Mouse (Mus musculus) neural tube, embryonic 13.5 days (tissue): ENCODE data around the gene Htra2. TPM values are rescaled to one million over a fixed set of nuclear protein-coding genes. Genes with fewer than 3 reads are reported as not detected.

Experiments used
- ATAC-seq: fragments of 200-750 bp; cut with Nextera tagmentation; 2 replicates; pipeline ENCODE4 v1.8.0; 2017; ENCODE audit warnings: low read depth, mild to moderate bottlenecking, moderate TSS enrichment, moderate library complexity
- H3K27ac ChIP-seq: fragments of 300-500 bp; sonication (generic); replicated peaks from 2 replicates; pipeline ENCODE4 v1.5.1; 2015; ENCODE audit warnings: moderate library complexity, mild to moderate bottlenecking, inconsistent platforms
- H3K27me3 ChIP-seq: fragments of 300-500 bp; sonication (generic); 2 replicates; pipeline ENCODE4 v1.6.1; 2015; ENCODE audit warnings: mild to moderate bottlenecking, inconsistent platforms
- H3K36me3 ChIP-seq: fragments of 300-500 bp; sonication (generic); 2 replicates; pipeline ENCODE4 v1.6.1; 2015; ENCODE audit warnings: mild to moderate bottlenecking, inconsistent platforms
- H3K4me1 ChIP-seq: fragments of 300-500 bp; sonication (generic); replicated peaks from 2 replicates; pipeline ENCODE4 v1.6.1; 2015; ENCODE audit warnings: inconsistent platforms
- H3K4me2 ChIP-seq: fragments of 300-500 bp; sonication (generic); 2 replicates; pipeline ENCODE4 v1.6.1; 2015; ENCODE audit warnings: inconsistent platforms, mild to moderate bottlenecking, moderate library complexity
- H3K4me3 ChIP-seq: fragments of 300-500 bp; sonication (generic); 2 replicates; pipeline ENCODE4 v1.5.1; 2015; ENCODE audit warnings: mild to moderate bottlenecking, inconsistent platforms
- H3K9ac ChIP-seq: fragments of 300-500 bp; sonication (generic); 2 replicates; pipeline ENCODE4 v1.6.1; 2015; ENCODE audit warnings: moderate library complexity, mild to moderate bottlenecking, inconsistent platforms
- H3K9me3 ChIP-seq: fragments of 300-500 bp; sonication (generic); 2 replicates; pipeline ENCODE4 v1.6.1; 2016; ENCODE audit warnings: inconsistent platforms
- WGBS: fragments of 180-500 bp; shearing (Covaris S2); methylation state at CpG from one replicate; pipeline ENCODE4 v1.1.7; 2015; 5-methylcytosine and 5-hydroxymethylcytosine counted together
- polyA plus RNA-seq: library from polyadenylated mRNA; unstranded; fragments of >200 nt; fragmentation: Nextera tagmentation; extraction: Ambion mirVana; gene quantifications from 2 replicates; pipeline ENCODE4 v1.2.1, GENCODE M21; 2015

Gene Htra2
- polyA plus RNA-seq, 1 experiment from 2014 or later = 70.1 TPM

DNA sequence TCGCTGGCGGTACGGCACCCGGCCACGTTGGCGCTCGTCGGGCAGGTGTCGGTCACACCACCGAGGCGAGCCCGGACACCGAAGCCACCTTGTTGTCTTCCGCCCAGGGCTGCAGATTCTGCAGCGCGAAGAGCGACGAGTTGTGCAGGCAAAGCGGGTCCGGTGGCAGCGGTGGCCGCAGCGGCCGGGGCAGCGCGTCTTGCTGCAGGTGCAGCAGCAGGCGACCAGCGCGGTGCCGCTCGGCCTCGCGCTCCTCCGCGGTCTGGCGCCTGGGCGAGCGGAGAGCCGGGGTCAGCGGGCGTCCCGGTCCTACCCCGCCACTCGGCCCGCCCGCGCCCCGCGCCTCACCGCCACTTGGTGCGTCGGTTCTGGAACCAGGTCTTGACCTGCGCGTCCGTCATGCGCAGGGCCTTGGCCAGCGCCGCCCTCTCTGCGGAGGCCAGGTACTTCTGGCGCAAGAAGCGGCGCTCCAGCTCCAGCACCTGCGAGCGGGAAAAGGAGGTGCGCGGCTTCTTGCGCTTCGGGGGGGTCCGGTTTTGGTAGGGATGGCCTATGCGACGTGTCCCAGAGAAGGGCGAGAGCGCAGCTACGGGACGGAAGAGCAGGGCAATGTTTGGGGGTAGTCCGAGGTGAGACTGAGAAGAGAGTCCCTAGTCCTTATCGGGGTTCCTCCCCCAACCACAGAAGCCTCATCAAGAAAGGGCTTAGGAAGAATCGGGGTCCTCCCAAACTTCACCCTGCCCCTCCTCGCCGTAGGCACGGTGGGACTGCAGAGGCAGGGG is 13.8 kb upstream of the Htra2 start:
- peaks cover 26% of the 10 kb centered on the region for H3K4me1 ChIP-seq
- H3K4me2 ChIP-seq = peak overlapping the region; percentile 43
- no peak for ATAC-seq
- peak overlapping the region; percentile 38; the same call in 1 of the 2 replicates for H3K9ac ChIP-seq
- H3K27ac ChIP-seq = no peak overlapping the region
- peaks cover 99% of the 10 kb centered on the region for H3K27me3 ChIP-seq
- peak overlapping the region; percentile 31 for H3K4me3 ChIP-seq
- no peaks in the 10 kb centered on the region for H3K36me3 ChIP-seq
- H3K9me3 ChIP-seq = no peaks in the 10 kb centered on the region
- WGBS = under 1% methylated on average over 81 of the region's 81 CpGs

DNA sequence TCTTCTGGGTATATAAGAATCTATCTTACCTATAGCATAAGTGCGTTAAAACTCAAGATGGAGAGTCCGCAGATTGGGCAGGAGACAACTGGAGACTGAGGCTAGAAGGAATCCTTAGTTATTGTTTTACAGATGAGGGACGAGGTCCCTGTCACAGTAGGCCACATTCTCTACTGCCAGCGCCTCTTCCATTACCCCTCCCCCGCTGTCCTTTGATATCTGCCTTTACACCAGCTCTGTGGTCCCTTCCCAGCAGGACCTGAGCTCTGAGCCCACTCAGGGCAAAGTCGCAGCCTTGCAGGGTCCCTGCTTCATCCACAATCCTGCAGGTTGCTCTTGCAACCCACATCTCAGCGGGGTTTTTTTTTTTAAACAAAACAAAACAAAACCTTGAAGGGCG is 13.1 kb upstream of the Htra2 start:
- WGBS = 5% methylated on average over 8 of the region's 8 CpGs
- no peak for ATAC-seq
- H3K9me3 ChIP-seq = no peaks in the 10 kb centered on the region
- H3K27me3 ChIP-seq = peaks cover 100% of the 10 kb centered on the region
- no peaks in the 10 kb centered on the region for H3K36me3 ChIP-seq
- no peak overlapping the region for H3K27ac ChIP-seq
- H3K4me2 ChIP-seq = peak overlapping the region; percentile 43
- H3K9ac ChIP-seq = peak overlapping the region; percentile 38; the same call in 1 of the 2 replicates
- H3K4me1 ChIP-seq = peaks cover 26% of the 10 kb centered on the region
- peak overlapping the region; percentile 31 for H3K4me3 ChIP-seq

- peaks cover 23% of the 10 kb centered on the region for H3K4me1 ChIP-seq
- ATAC-seq = no peak
- H3K4me2 ChIP-seq = no peak overlapping the region
- no peaks in the 10 kb centered on the region for H3K36me3 ChIP-seq
- H3K27ac ChIP-seq = no peak overlapping the region
- no peaks in the 10 kb centered on the region for H3K9me3 ChIP-seq
- peaks cover 100% of the 10 kb centered on the region for H3K27me3 ChIP-seq
- no peak overlapping the region for H3K4me3 ChIP-seq
- no peak overlapping the region for H3K9ac ChIP-seq
- 35% methylated on average over 6 of the region's 6 CpGs for WGBS
Measured at GRCm38 (mm10) chr6:83066441-83066840, 11.4 kb upstream of the Htra2 start.

DNA sequence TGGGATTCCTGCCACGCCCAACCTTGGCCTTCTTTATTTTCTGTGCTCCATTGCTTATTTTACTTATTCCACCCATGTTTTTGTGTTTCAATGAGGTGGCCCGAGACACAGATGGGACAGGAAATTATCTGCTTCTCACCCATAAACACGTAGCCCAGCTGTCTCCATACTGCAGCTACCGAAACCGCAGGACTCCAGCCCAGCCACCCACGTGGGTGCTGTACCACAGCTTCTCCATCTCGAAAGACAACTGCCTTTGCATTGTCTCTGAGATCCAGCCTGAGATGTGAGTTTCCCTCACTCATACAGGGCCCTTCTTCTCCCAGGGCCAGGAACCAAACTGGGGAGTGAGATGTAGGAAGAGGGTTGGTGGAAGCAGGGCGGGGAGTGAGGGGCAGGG is 10.9 kb upstream of the Htra2 start:
- WGBS = 49% methylated on average over 8 of the region's 8 CpGs
- no peak for ATAC-seq
- Histone ChIP-seq H3K27me3 (peaks cover 100% of the 10 kb centered on the region), H3K4me2 (no peak overlapping the region), H3K4me1 (peaks cover 19% of the 10 kb centered on the region), H3K27ac (no peak overlapping the region), H3K4me3 (no peak overlapping the region), H3K9ac (no peak overlapping the region), H3K36me3 (no peaks in the 10 kb centered on the region), H3K9me3 (no peaks in the 10 kb centered on the region)

DNA sequence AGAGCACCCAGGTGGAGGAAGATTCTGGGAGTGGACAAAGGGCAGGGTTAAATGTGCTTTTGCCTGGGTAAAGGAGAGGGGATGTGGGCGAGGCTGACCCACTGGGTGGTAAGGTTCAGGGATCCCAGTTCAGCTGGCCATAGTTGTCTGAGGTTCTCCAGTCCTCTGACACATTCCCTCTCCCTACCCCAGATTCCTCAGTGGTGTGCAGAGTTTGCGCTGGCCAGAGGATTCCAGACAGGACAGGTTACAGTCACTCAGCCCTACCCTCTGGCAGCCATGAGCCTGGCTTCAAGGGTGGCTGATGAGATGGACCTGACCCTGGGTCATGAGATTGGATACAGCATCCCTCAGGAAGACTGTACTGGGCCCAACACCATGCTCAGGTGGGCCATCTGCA is 3.7 kb upstream of the Htra2 start:
- H3K27me3 ChIP-seq = peaks cover 36% of the 10 kb centered on the region
- H3K4me1 ChIP-seq = peaks cover 11% of the 10 kb centered on the region
- no peak overlapping the region for H3K4me3 ChIP-seq
- no peak overlapping the region for H3K4me2 ChIP-seq
- H3K9ac ChIP-seq = no peak overlapping the region
- peaks cover 22% of the 10 kb centered on the region for H3K36me3 ChIP-seq
- no peaks in the 10 kb centered on the region for H3K9me3 ChIP-seq
- 87% methylated on average over 2 of the region's 2 CpGs for WGBS
- no peak for ATAC-seq
- H3K27ac ChIP-seq = no peak overlapping the region

GRCm38 (mm10) chr6:83057790-83058189 is 2.7 kb upstream of the Htra2 start, which contains the start of gene Dqx1:
TSS of gene Dqx1 (plus strand) at chr6:83057844.
- 53% methylated on average over 3 of the region's 3 CpGs for WGBS
- Histone ChIP-seq H3K4me3 (no peak within 1 kb of the TSS), H3K4me1 (peaks cover 21% of the 10 kb centered on the region), H3K9ac (no peak within 1 kb of the TSS), H3K27me3 (peaks cover 27% of the 10 kb centered on the region), H3K4me2 (no peak within 1 kb of the TSS), H3K36me3 (peaks cover 22% of the 10 kb centered on the region), H3K27ac (no peak within 1 kb of the TSS), H3K9me3 (no peaks in the 10 kb centered on the region)
- no peak for ATAC-seq

DNA sequence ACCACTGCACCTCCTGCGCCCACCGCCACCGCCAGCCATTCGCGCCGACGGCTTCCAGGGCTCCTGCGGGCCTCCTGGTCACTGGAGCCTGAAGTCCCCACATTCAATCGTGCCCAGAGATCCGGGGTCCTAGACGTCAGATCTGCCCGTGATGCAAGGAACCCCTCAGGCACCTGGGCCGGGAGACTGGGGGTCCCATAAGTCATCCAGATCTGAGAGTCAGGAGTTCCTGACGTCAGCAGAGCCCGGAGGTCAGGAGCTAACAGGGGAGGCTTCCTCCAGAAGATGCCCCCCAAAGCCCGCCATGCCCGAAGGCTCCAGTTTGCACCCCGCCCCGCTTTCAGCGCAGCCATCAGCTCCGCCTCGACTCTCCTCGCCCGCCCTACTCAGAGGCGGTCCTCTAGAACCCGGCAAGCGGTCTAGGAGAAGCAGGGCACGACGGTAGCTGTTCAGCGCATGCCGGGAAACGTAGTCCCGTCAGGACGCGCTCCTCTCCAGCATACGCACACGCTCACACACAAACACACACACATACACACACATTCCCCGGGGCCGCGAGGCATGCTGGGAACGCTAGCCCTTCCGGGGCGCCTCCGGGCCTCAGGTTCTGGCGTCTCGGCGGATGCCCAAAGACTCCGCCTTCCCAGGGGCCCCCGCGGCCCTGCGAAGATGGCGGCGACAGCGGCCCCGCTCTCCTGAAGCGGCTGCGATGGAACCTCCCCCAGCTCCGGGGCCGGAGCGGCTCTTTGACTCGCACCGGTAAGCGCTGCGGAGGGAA is 810 bp downstream of the Htra2 start, which contains the start of gene Aup1:
TSS of gene Aup1 (plus strand) at position 448 of the 778 bp plus-strand sequence.
- ATAC-seq = peak; percentile 98
- Histone ChIP-seq H3K4me1 (peaks cover 31% of the 10 kb centered on the region), H3K36me3 (peaks cover 36% of the 10 kb centered on the region), H3K9ac (peak within 1 kb of the TSS; percentile 93), H3K4me2 (peak within 1 kb of the TSS; percentile 81), H3K4me3 (peak within 1 kb of the TSS; percentile 98), H3K9me3 (no peaks in the 10 kb centered on the region), H3K27ac (peak within 1 kb of the TSS; percentile 90), H3K27me3 (no peaks in the 10 kb centered on the region)
- WGBS = under 1% methylated on average over 64 of the region's 64 CpGs

DNA sequence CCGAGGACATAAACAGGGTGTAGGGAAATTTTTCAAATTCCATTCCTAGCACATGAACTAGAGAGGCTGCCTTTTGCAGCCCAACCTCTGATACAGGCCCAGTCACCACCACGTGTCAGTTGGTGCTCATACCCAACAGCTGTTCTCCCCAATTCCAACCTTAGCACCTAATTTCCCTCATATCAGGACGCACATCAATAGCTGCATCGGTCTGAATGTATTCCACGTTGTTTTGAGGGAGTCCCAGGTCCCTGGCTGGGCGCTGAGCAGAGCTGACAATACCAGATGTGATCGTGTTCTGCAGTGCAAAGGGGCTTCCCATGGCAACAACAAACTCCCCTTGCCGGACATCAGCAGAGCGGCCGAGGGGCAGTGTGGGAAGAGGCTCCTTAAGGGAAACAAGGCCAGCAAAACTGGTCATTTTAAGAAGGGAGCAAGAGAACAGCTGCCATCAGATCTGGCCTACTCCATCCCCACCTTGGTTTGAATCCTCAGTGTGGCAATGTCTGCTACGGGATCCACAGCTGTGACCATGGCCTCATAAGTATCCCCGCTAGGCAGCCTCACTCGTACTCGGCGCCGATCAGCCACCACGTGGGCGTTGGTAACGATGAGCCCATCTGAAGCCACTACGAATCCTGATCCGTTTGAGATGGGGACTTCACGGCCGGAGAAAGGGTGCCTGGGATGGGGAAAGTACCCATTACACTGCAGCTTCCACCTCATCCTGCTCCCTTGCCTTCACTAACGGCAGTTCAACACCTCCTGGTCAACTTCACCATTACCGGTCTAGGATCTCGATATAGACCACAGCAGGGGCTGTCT is 1.7 kb downstream of the Htra2 start:
- Histone ChIP-seq H3K27me3 (no peaks in the 10 kb centered on the region), H3K4me3 (peak overlapping the region; percentile 98), H3K9me3 (no peaks in the 10 kb centered on the region), H3K36me3 (peaks cover 36% of the 10 kb centered on the region), H3K9ac (peak overlapping the region; percentile 93), H3K27ac (peak overlapping the region; percentile 90), H3K4me1 (peaks cover 31% of the 10 kb centered on the region), H3K4me2 (peak overlapping the region; percentile 81)
- ATAC-seq = peak; percentile 7
- WGBS = 1% methylated on average over 26 of the region's 26 CpGs

DNA sequence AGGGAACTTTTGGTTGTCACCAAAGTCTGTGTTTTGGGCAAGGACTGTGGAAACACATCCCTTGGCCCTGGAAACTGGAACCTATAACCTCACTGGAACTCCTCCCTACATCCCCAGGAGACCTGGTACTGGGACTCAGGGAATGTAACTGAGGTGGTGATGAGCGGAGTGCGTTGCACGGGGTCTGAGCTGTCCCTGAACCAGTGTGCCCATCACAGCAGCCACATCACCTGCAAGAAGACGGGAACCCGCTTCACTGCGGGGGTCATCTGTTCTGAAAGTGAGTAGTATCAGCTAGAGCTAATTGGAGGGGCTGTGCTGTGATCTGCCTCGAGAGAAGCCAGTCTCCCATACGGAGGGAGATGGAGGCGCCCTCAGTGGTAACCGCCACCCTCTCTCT is 5.7 kb downstream of the Htra2 start:
- H3K9ac ChIP-seq = no peak overlapping the region
- peaks cover 15% of the 10 kb centered on the region for H3K36me3 ChIP-seq
- peaks cover 20% of the 10 kb centered on the region for H3K4me1 ChIP-seq
- no peak overlapping the region for H3K27ac ChIP-seq
- WGBS = 75% methylated on average over 10 of the region's 10 CpGs
- no peak overlapping the region for H3K4me2 ChIP-seq
- H3K27me3 ChIP-seq = no peaks in the 10 kb centered on the region
- H3K4me3 ChIP-seq = no peak overlapping the region
- ATAC-seq = no peak
- H3K9me3 ChIP-seq = no peaks in the 10 kb centered on the region

- H3K36me3 ChIP-seq = no peaks in the 10 kb centered on the region
- 73% methylated on average over 9 of the region's 9 CpGs for WGBS
- no peak overlapping the region for H3K4me3 ChIP-seq
- no peak overlapping the region for H3K4me2 ChIP-seq
- no peak for ATAC-seq
- H3K9ac ChIP-seq = no peak overlapping the region
- no peaks in the 10 kb centered on the region for H3K4me1 ChIP-seq
- no peaks in the 10 kb centered on the region for H3K27me3 ChIP-seq
- no peak overlapping the region for H3K27ac ChIP-seq
- H3K9me3 ChIP-seq = no peaks in the 10 kb centered on the region
Measured at GRCm38 (mm10) chr6:83044742-83045141, 10.3 kb downstream of the Htra2 start.

- no peak overlapping the region for H3K4me2 ChIP-seq
- no peaks in the 10 kb centered on the region for H3K4me1 ChIP-seq
- H3K36me3 ChIP-seq = no peaks in the 10 kb centered on the region
- H3K9ac ChIP-seq = no peak overlapping the region
- H3K4me3 ChIP-seq = no peak overlapping the region
- no peaks in the 10 kb centered on the region for H3K9me3 ChIP-seq
- no peak overlapping the region for H3K27ac ChIP-seq
- ATAC-seq = no peak
- WGBS = 92% methylated on average over 5 of the region's 5 CpGs
- no peaks in the 10 kb centered on the region for H3K27me3 ChIP-seq
Measured at GRCm38 (mm10) chr6:83043993-83044392, 11.1 kb downstream of the Htra2 start.

GRCm38 (mm10) chr6:83043561-83043960 is 11.5 kb downstream of the Htra2 start:
- no peak overlapping the region for H3K27ac ChIP-seq
- no peak overlapping the region for H3K4me3 ChIP-seq
- no peaks in the 10 kb centered on the region for H3K27me3 ChIP-seq
- H3K36me3 ChIP-seq = no peaks in the 10 kb centered on the region
- 75% methylated on average over 6 of the region's 6 CpGs for WGBS
- H3K9me3 ChIP-seq = no peaks in the 10 kb centered on the region
- no peak for ATAC-seq
- H3K4me2 ChIP-seq = no peak overlapping the region
- no peak overlapping the region for H3K9ac ChIP-seq
- peaks cover 4% of the 10 kb centered on the region for H3K4me1 ChIP-seq
